In genomic region chr4:138841386-138841785, GRCm38 (mm10) we compare ENCODE assay signal across 13 mouse cellular contexts. TPM values are rescaled to one million over a fixed set of nuclear protein-coding genes. Genes with fewer than 3 reads are reported as not detected.
DNase-seq lines count a peak whose midpoint lies in the region; ATAC-seq lines count a peak whose summit lies in the region.
"Had no signal": no experiment of that assay in that cellular context is flagged by ENCODE, and none has a peak within 500 bp of the region (broad histone marks: within the 10 kb centered on the region; RNA-seq: fewer than 3 reads in every experiment).

No protein-coding gene starts in this region.

- WGBS in liver, embryonic 12.5 days (ENCODE audit: insufficient replicate concordance) = 86% methylated on average over 7 of the region's 7 CpGs

- no peak overlapping the region for H3K4me2 ChIP-seq in liver, embryonic 12.5 days
- H3K4me2 ChIP-seq: limb, embryonic 12.5 days; midbrain, embryonic 12.5 days had no signal

- no peaks in the 10 kb centered on the region for H3K36me3 ChIP-seq in liver, embryonic 12.5 days
- H3K36me3 ChIP-seq: limb, embryonic 12.5 days; midbrain, embryonic 12.5 days had no signal

- H3K27ac ChIP-seq in liver, embryonic 12.5 days = no peak overlapping the region
- H3K27ac ChIP-seq: limb, embryonic 12.5 days; midbrain, embryonic 12.5 days had no signal

- H3K9me3 ChIP-seq in liver, embryonic 12.5 days (replicated peaks) = peaks cover 26% of the 10 kb centered on the region; the same call in 1 of the 2 replicates

- H3K27me3 ChIP-seq in liver, embryonic 12.5 days (replicated peaks) = no peaks in the 10 kb centered on the region
- H3K27me3 ChIP-seq: limb, embryonic 12.5 days; midbrain, embryonic 12.5 days had no signal

- ATAC-seq in liver, embryonic 12.5 days = no peak

- no peak overlapping the region for H3K9ac ChIP-seq in liver, embryonic 12.5 days
- H3K9ac ChIP-seq: limb, embryonic 12.5 days; midbrain, embryonic 12.5 days had no signal

- H3K4me1 ChIP-seq in liver, embryonic 12.5 days = no peaks in the 10 kb centered on the region
- H3K4me1 ChIP-seq: limb, embryonic 12.5 days; midbrain, embryonic 12.5 days had no signal

- H3K4me3 ChIP-seq in liver, embryonic 12.5 days = no peak overlapping the region
- H3K4me3 ChIP-seq: limb, embryonic 12.5 days; midbrain, embryonic 12.5 days had no signal

- peak; percentile 81 to 83 for DNase-seq in cerebellum, postnatal 14 days
- DNase-seq in cerebellum, adult 9-10 months = no peak
- peak; percentile 31 for DNase-seq in ovary, adult 18-20 months (ENCODE audit: low spot score)
- DNase-seq in ovary, postnatal 10 days (ENCODE audit: low spot score) = no peak
- DNase-seq in left cerebral cortex, adult 8-10 months (ENCODE audit: low spot score in 2 of 2) = peak; percentile 48 to 90
- no peak for DNase-seq in urinary bladder, postnatal 4 days (ENCODE audit: low spot score in 2 of 2)
- no peak for DNase-seq in gastrocnemius, postnatal 10 days
- DNase-seq: retina, postnatal 1 day had no signal

RNA-seq across cellular contexts. Expression of gene Pla2g5, which starts 21.9 kb away (rescaled TPM):
- 1 to 10 TPM; 1.8 to 4.8 (median 3.0) TPM for total RNA-seq in left cerebral cortex, adult 8-10 months (2022)
- not detected in 2 replicates for polyA plus RNA-seq in liver, embryonic 12.5 days (2016; fragmentation: Nextera tagmentation; extraction: Ambion mirVana)
- total RNA-seq in gastrocnemius, postnatal 10 days (2021) = 1 to 10 TPM; 2.3 to 5.6 TPM
- polyA plus RNA-seq: limb, embryonic 12.5 days; midbrain, embryonic 12.5 days had no signal

RNA-seq across cellular contexts. Expression of gene Gm13030, which starts 32.4 kb away (rescaled TPM):
- total RNA-seq in left cerebral cortex, adult 8-10 months (2022) = not detected
- not detected in 2 replicates for polyA plus RNA-seq in liver, embryonic 12.5 days (2016; fragmentation: Nextera tagmentation; extraction: Ambion mirVana)
- not detected for total RNA-seq in gastrocnemius, postnatal 10 days (2021)
- total RNA-seq: heart, postnatal 10 days had no signal
- polyA plus RNA-seq: C2C12; limb, embryonic 12.5 days; midbrain, embryonic 12.5 days had no signal

RNA-seq across cellular contexts. Expression of gene Pla2g2e, which starts 36.4 kb away (rescaled TPM):
- total RNA-seq in left cerebral cortex, adult 8-10 months (2022) = not detected
- not detected in 2 replicates for polyA plus RNA-seq in liver, embryonic 12.5 days (2016; fragmentation: Nextera tagmentation; extraction: Ambion mirVana)
- not detected for total RNA-seq in gastrocnemius, postnatal 10 days (2021)
- polyA plus RNA-seq: limb, embryonic 12.5 days; midbrain, embryonic 12.5 days had no signal

Comparison
In these comparisons a context has a peak if more than half of its experiments do, and no peak if none do; other contexts are left out.
1. DNase-seq: peak in cerebellum, postnatal 14 days (2 of 2), ovary, adult 18-20 months (single experiment) and left cerebral cortex, adult 8-10 months (2 of 2); none in cerebellum, adult 9-10 months (single experiment), ovary, postnatal 10 days (single experiment), urinary bladder, postnatal 4 days (0 of 2) and gastrocnemius, postnatal 10 days (single experiment).